Mouse (Mus musculus) adrenal gland, postnatal 25 days (tissue): ENCODE results near the gene Hnrnpc. TPM values are rescaled to one million over a fixed set of nuclear protein-coding genes. Genes with fewer than 3 reads are reported as not detected.

Experiments
- DNase-seq: peaks from one replicate; pipeline ENCODE4 v3.0.0; 2021; ENCODE audit warnings: mixed read lengths
- long read RNA-seq: library from polyadenylated mRNA; stranded (forward); transcript quantifications from one replicate; pipeline ENCODE4 v2.0.0, GENCODE M21; 2021
- total RNA-seq: library from RNA; stranded (reverse); gene quantifications from 2 replicates; pipeline ENCODE4 v1.2.3, GENCODE M21; 2021

Gene Hnrnpc
- 235 and 281 TPM in 2 replicates for total RNA-seq
- long read RNA-seq, transcript Hnrnpc-205 (9 exons, 2,617 nt), result major isoform, 45 of 136 reads
- long read RNA-seq, transcript Hnrnpc-211 (9 exons, 1,691 nt), result minor isoform, 22 of 136 reads
- long read RNA-seq, transcript Hnrnpc-207 (8 exons, 1,301 nt), result minor isoform, 12 of 136 reads
- long read RNA-seq, transcript Hnrnpc-206 (9 exons, 1,683 nt), result minor isoform, 11 of 136 reads
- long read RNA-seq, partial matches to known transcripts, result 16 of 136 reads
- long read RNA-seq, other reads (novel, unspliced or antisense), result 15 of 136 reads

GRCm38 (mm10) chr14:52103856-52104676 is at the start of gene Hnrnpc:
Gene Hnrnpc (minus strand): TSS chr14:52104028.
- DNase-seq, result peak; percentile 100

- no peak for DNase-seq
Measured at GRCm38 (mm10) chr14:52152613-52153012, 48.8 kb upstream of the Hnrnpc start.

GRCm38 (mm10) chr14:52152179-52152578 is 48.4 kb upstream of the Hnrnpc start:
- DNase-seq, result no peak

GRCm38 (mm10) chr14:52149888-52150287 is 46.1 kb upstream of the Hnrnpc start:
- no peak for DNase-seq

GRCm38 (mm10) chr14:52146540-52146939 is 42.7 kb upstream of the Hnrnpc start:
- DNase-seq, result no peak

- no peak for DNase-seq
Measured at GRCm38 (mm10) chr14:52144165-52144564, 40.3 kb upstream of the Hnrnpc start.

GRCm38 (mm10) chr14:52141445-52142127 is 37.8 kb upstream of the Hnrnpc start:
- no peak for DNase-seq

GRCm38 (mm10) chr14:52140577-52141444 is 37.0 kb upstream of the Hnrnpc start:
- DNase-seq, result no peak

GRCm38 (mm10) chr14:52133584-52133983 is 29.8 kb upstream of the Hnrnpc start:
- DNase-seq, result no peak

GRCm38 (mm10) chr14:52124636-52125035 is 20.8 kb upstream of the Hnrnpc start:
- DNase-seq, result no peak

- DNase-seq, result peak; percentile 73
Measured at GRCm38 (mm10) chr14:52123918-52124317, 20.1 kb upstream of the Hnrnpc start.

GRCm38 (mm10) chr14:52120169-52120568 is 16.3 kb upstream of the Hnrnpc start:
- no peak for DNase-seq

- DNase-seq, result peak; percentile 48
Measured at GRCm38 (mm10) chr14:52118823-52119608, 15.2 kb upstream of the Hnrnpc start.

- no peak for DNase-seq
Measured at GRCm38 (mm10) chr14:52118456-52118822, 14.6 kb upstream of the Hnrnpc start.

GRCm38 (mm10) chr14:52117241-52117640 is 13.4 kb upstream of the Hnrnpc start:
- DNase-seq, result no peak

GRCm38 (mm10) chr14:52114101-52114500 is 10.3 kb upstream of the Hnrnpc start:
- no peak for DNase-seq

- DNase-seq, result no peak
Measured at GRCm38 (mm10) chr14:52110346-52110745, 6.5 kb upstream of the Hnrnpc start, which contains the start of gene Rpgrip1. Gene Rpgrip1 (plus strand): TSS chr14:52110704.

- DNase-seq, result no peak
Measured at GRCm38 (mm10) chr14:52108025-52108424, 4.2 kb upstream of the Hnrnpc start.

- DNase-seq, result no peak
Measured at GRCm38 (mm10) chr14:52106741-52107140, 2.9 kb upstream of the Hnrnpc start.

- DNase-seq, result no peak
Measured at GRCm38 (mm10) chr14:52105308-52105707, 1.5 kb upstream of the Hnrnpc start.

GRCm38 (mm10) chr14:52104677-52105285 is 953 bp upstream of the Hnrnpc start:
- DNase-seq, result no peak
